Mouse (Mus musculus) cerebellum, adult 9-11 months (tissue): ENCODE measurements around the gene Opn4.
A peak's percentile ranks its signal among the peaks of the same experiment; 100 is the strongest.

Experiments used
- DNase-seq: peaks from one replicate; pipeline ENCODE4 v3.0.0; 2022

Gene Opn4

GRCm38 (mm10) chr14:34599941-34600340 is at the start of gene Opn4:
Gene Opn4, minus strand, starts transcription at chr14:34600142.
- no peak for DNase-seq

- no peak for DNase-seq
These were observed 48.0 kb upstream of the Opn4 start for GRCm38 (mm10) chr14:34647870-34648475.

- no peak for DNase-seq
These were observed 44.2 kb upstream of the Opn4 start for GRCm38 (mm10) chr14:34644140-34644539.

- DNase-seq = no peak
These were observed 35.8 kb upstream of the Opn4 start for GRCm38 (mm10) chr14:34635721-34636120.

- no peak for DNase-seq
These were observed 35.2 kb upstream of the Opn4 start for GRCm38 (mm10) chr14:34635192-34635591.

- no peak for DNase-seq
These were observed 32.9 kb upstream of the Opn4 start for GRCm38 (mm10) chr14:34632722-34633448.

- no peak for DNase-seq
These were observed 26.9 kb upstream of the Opn4 start for GRCm38 (mm10) chr14:34626824-34627223.

- no peak for DNase-seq
These were observed 23.7 kb upstream of the Opn4 start for GRCm38 (mm10) chr14:34623531-34624210.

GRCm38 (mm10) chr14:34623074-34623473 is 23.1 kb upstream of the Opn4 start:
- DNase-seq = no peak

GRCm38 (mm10) chr14:34620611-34621376 is 20.9 kb upstream of the Opn4 start:
- peak; percentile 16 for DNase-seq

- no peak for DNase-seq
These were observed 18.9 kb upstream of the Opn4 start for GRCm38 (mm10) chr14:34618808-34619207.

GRCm38 (mm10) chr14:34616821-34617220 is 16.9 kb upstream of the Opn4 start:
- peak; percentile 77 for DNase-seq

GRCm38 (mm10) chr14:34615625-34616024 is 15.7 kb upstream of the Opn4 start:
- no peak for DNase-seq

- no peak for DNase-seq
These were observed 15.1 kb upstream of the Opn4 start for GRCm38 (mm10) chr14:34615082-34615481.

- DNase-seq = no peak
These were observed 14.6 kb upstream of the Opn4 start for GRCm38 (mm10) chr14:34614551-34614950.

GRCm38 (mm10) chr14:34613523-34613922 is 13.6 kb upstream of the Opn4 start:
- no peak for DNase-seq

- no peak for DNase-seq
These were observed 12.3 kb upstream of the Opn4 start for GRCm38 (mm10) chr14:34612222-34612621.

- no peak for DNase-seq
These were observed 11.6 kb upstream of the Opn4 start for GRCm38 (mm10) chr14:34611591-34611990.

- DNase-seq = no peak
These were observed 2.0 kb upstream of the Opn4 start for GRCm38 (mm10) chr14:34601910-34602309.

- DNase-seq = no peak
These were observed 4.2 kb downstream of the Opn4 start for GRCm38 (mm10) chr14:34595596-34596255.

- no peak for DNase-seq
These were observed 8.0 kb downstream of the Opn4 start for GRCm38 (mm10) chr14:34591741-34592535.
